25 mouse cellular contexts compared by ENCODE assay signal in genomic region chr8:10671862-10672548, GRCm38 (mm10).
DNase-seq lines count a peak whose midpoint lies in the region; ATAC-seq lines count a peak whose summit lies in the region.
"Had no signal": no experiment of that assay in that cellular context is flagged by ENCODE, and none has a peak within 500 bp of the region (broad histone marks: within the 10 kb centered on the region; RNA-seq: fewer than 3 reads in every experiment).

No protein-coding gene starts in this region.

- intact Hi-C loops in gastrocnemius, postnatal 36 days (cut with DNase I), result no loop called here

- H3K4me3 ChIP-seq in hindbrain, embryonic 10.5 days, result no peak overlapping the region
- H3K4me3 ChIP-seq in hindbrain, embryonic 13.5 days, result no peak overlapping the region
- H3K4me3 ChIP-seq: embryonic facial prominence, embryonic 10.5 days; gastrocnemius, adult 2 months; heart, embryonic 10.5 days had no signal

- 0 out of 2 replicates have a peak, but pooled peaks cover 6% of the 10 kb centered on the region for H3K27me3 ChIP-seq in hindbrain, embryonic 10.5 days (ENCODE audit: insufficient read depth, poor library complexity, severe bottlenecking)
- H3K27me3 ChIP-seq in hindbrain, embryonic 13.5 days, result peaks cover 2% of the 10 kb centered on the region; the same call in 1 of the 2 replicates

- DNase-seq in hindbrain, embryonic 10.5 days (ENCODE audit: low spot score), result no peak
- peak; percentile 2 for DNase-seq in right cerebral cortex, adult 18-20 months
- DNase-seq in right cerebral cortex, postnatal 10 days (ENCODE audit: low spot score in 2 of 2), result no peak
- DNase-seq in Muller cell, postnatal 12 days (ENCODE audit: inconsistent ontology term), result peak; percentile 95
- DNase-seq in spleen, postnatal 4 days (ENCODE audit: low spot score in 2 of 2), result no peak
- no peak for DNase-seq in gastrocnemius, postnatal 36 days
- DNase-seq: adrenal gland, adult 8-10 months; adrenal gland, postnatal 36 days; B cell, adult 2 months; cerebellum, adult 11 months; cerebellum, adult 8-10 months; cerebellum, postnatal 14 days; gastrocnemius, adult 2 months; gastrocnemius, postnatal 25 days; heart, adult 18-20 months; heart, postnatal 10 days; kidney, adult 11 months had no signal

- no peaks in the 10 kb centered on the region for H3K36me3 ChIP-seq in hindbrain, embryonic 10.5 days
- H3K36me3 ChIP-seq in hindbrain, embryonic 13.5 days, result no peaks in the 10 kb centered on the region
- H3K36me3 ChIP-seq: embryonic facial prominence, embryonic 10.5 days; G1E; heart, embryonic 10.5 days had no signal

- WGBS in hindbrain, embryonic 10.5 days, result 64% methylated on average over 2 of the region's 2 CpGs
- 71% methylated on average over 2 of the region's 2 CpGs for WGBS in hindbrain, embryonic 13.5 days

- H3K27ac ChIP-seq in hindbrain, embryonic 10.5 days, result peak overlapping the region; percentile 54; the same call in 1 of the 2 replicates
- H3K27ac ChIP-seq in hindbrain, embryonic 13.5 days, result no peak overlapping the region
- H3K27ac ChIP-seq: embryonic facial prominence, embryonic 10.5 days; gastrocnemius, adult 2 months; heart, embryonic 10.5 days had no signal

- no peak overlapping the region for H3K9ac ChIP-seq in hindbrain, embryonic 13.5 days

- H3K4me1 ChIP-seq in hindbrain, embryonic 10.5 days (replicated peaks), result 0 out of 2 replicates have a peak, but pooled peaks cover 3% of the 10 kb centered on the region
- H3K4me1 ChIP-seq in hindbrain, embryonic 13.5 days (replicated peaks), result no peaks in the 10 kb centered on the region

- no peak for ATAC-seq in hindbrain, embryonic 13.5 days (ENCODE audit: low FRiP score)
- ATAC-seq in common myeloid progenitor, adult 5-6 weeks (replicated peaks; ENCODE audit: low read depth, poor library complexity, severe bottlenecking), result 0 out of 2 replicates have a peak, but pooled peaks have one; percentile 42
- ATAC-seq: CD4-positive, CD25-positive, alpha-beta regulatory T cell, adult 4 months; forebrain, embryonic 14.5 days; hindbrain, embryonic 16.5 days had no signal

- H3K4me2 ChIP-seq in hindbrain, embryonic 13.5 days, result no peak overlapping the region

- no peaks in the 10 kb centered on the region for H3K9me3 ChIP-seq in hindbrain, embryonic 10.5 days
- H3K9me3 ChIP-seq in hindbrain, embryonic 13.5 days, result no peaks in the 10 kb centered on the region
- H3K9me3 ChIP-seq: embryonic facial prominence, embryonic 10.5 days; heart, embryonic 10.5 days had no signal

Comparison
In these comparisons a context has a peak if more than half of its experiments do, and no peak if none do; other contexts are left out.
1. DNase-seq: peak in right cerebral cortex, adult 18-20 months (single experiment) and Muller cell, postnatal 12 days (single experiment); none in hindbrain, embryonic 10.5 days (single experiment), right cerebral cortex, postnatal 10 days (0 of 2), spleen, postnatal 4 days (0 of 2) and gastrocnemius, postnatal 36 days (0 of 2).